Mouse (Mus musculus) ovary, adult 18-20 months (tissue): Measurements from ENCODE around the gene Lefty2.
"Not testable (repeated sequence)": the region's sequence is repeated elsewhere in the genome, so short reads cannot be mapped to it uniquely, and the experiment has no call there.

Experiments used
- DNase-seq: peaks from one replicate; pipeline ENCODE4 v3.0.0; 2022; ENCODE audit warnings: low spot score, mixed read lengths

The Lefty2 gene

GRCm38 (mm10) chr1:180936610-180937398 is 43.9 kb downstream of the Lefty2 start:
- peak; percentile 36 for DNase-seq

GRCm38 (mm10) chr1:180937631-180938030 is 44.7 kb downstream of the Lefty2 start:
- DNase-seq: not testable (repeated sequence)

DNA sequence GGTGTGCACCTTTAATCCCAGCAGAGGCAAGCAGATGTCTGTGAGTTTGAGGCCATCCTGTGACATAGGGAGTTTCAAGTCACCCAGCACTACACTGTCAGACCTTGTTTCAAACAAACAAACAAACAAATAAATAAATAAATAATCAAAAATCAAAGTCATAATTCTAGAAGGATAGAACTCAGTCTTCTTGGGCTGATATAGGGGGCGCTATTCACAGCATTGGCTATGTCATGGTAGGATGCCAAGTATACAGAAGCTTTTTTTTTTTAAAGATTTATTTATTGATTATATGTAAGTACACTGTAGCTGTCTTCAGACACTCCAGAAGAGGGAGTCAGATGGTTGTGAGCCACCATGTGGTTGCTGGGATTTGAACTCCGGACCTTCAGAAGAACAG is 45.9 kb downstream of the Lefty2 start:
- not testable (repeated sequence) for DNase-seq

- DNase-seq: no peak
Measured at GRCm38 (mm10) chr1:180940776-180941460, 48.0 kb downstream of the Lefty2 start.

DNA sequence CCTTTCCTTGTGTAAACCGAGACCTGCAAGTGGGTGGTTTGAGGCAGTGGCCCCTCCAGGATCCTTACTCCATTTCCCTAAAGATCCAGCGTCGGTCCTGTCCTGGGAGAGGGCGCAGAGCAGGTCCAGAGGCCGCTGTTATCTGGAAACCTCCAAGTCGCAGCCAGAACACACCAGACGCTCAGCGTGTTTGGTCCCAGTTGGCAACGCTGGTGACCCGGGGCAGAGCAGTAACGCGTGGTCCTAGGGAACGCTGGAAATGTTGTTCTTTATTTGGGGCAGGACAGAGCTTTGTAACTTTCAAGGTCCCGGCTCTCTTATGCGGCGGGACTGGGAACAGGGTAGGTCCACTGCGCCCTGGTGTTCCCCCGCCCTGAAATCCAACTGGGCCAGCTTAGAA is 48.8 kb downstream of the Lefty2 start:
- DNase-seq: no peak

DNA sequence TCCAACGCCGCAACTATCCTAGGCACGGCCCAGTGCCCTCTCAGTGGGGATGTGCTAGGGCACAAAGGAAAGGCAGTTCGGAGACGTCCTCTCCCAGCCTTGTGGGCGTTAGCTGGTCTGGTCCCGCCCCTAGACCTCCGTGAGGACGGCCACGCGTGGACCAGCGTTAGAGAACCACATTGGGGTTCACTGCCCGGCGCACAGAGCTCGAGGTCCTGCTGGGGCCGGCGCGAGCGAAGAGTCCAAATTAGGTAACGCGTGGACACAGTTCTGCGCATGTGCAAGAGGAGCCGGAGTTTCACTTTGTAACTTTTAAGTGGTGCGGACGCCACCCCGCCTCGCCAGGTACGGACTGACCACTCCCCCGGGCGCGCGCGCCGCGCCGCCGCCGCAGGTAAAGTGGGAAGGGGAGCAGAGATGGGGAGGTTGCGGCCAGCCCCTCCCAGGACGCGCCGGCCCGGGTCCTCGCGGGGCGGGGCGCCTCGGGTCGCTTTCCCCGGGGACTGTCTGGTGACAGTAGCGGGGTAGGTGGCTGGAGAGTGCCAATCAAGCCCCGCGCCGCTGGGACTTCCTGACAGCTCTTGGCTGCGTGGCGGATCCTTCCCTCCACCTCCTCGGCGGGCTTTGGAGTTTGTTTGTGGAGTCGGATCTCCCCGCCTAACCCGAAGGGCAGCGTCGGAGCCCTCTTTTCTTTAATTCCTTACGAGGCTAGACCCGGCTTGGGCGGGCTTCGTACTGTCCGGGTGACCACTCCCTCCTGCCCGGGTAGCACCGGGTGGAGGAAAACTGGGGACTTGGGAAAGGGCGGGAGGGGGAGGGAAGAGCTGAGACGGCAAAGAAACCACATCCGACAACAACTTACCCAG is 49.5 kb downstream of the Lefty2 start, which contains the start of gene Tmem63a:
Gene Tmem63a (plus strand): TSS at position 179 of the 866 bp plus-strand sequence.
- peak; percentile 48 for DNase-seq

- no peak for DNase-seq
Measured at GRCm38 (mm10) chr1:180943032-180943644, 50.2 kb downstream of the Lefty2 start.

GRCm38 (mm10) chr1:180943896-180944295 is 51.0 kb downstream of the Lefty2 start:
- DNase-seq: no peak

DNA sequence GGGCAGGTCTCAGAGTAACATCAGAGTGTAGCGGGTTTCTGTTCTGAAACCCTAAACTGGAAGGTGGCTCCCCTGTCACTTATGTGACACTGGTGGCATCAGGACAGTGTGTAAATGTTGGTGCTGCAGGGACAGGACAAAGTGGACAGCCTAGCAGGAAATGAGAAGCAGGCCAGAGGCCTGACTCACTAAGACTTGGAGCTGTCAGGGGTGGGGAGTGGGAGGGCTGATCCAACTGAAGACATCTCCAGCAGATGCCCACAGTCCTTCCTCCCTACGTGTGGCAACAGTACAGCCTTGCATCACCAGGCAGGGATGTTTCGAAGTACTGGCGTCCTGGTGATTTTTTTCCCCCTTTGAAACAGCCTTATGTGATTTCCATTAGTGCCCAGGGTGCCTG is 51.6 kb downstream of the Lefty2 start:
- DNase-seq: no peak

DNA sequence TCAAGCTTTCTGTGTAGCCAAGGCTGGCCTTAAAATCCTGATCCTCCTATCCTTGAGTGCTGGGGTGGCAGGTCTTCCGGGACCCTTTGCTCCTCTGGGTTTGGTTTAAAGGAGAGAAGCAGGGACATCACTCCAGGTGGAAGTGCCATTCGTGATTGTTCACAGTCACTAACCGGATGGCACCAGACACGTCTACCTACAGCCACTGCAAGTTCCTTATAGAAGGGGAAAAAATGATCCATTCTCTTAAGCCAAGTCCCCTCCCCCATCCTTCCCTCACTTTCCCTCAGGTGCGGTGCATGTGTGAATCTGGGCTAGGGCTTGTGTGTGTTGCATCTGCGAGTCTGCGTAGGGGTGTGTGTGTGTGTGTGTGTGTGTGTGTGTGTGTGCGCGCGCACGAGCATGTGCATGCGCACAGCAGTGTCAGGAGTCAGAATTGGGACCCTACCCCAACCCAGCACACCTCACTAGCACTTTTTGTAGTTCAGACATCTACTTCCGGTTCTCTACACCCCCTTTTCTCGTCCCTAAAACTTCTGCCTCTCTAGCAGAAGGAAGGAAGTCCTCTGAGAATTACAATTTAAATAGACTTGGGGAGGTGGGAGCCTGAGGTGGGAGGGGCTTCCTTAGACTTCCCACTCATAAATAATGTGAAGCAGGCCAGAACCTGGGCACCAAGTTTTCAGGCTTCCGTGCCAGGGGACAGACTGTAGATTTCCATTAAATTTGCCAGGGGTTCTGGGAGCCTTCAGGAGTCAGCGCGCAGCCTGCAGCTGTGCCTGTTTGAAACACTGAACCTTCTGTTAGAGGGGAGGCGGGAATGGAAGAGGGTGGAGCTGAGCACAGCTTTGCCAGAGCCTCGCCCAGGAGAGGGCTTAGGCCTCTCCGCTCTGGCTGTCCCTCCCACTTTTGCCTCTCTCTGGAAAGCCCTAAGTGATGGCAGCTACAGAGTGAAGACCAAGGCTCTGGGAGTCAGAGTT is 52.4 kb downstream of the Lefty2 start:
- peak; percentile 37 for DNase-seq

- DNase-seq: peak; percentile 40
Measured at GRCm38 (mm10) chr1:180946448-180946847, 53.5 kb downstream of the Lefty2 start.
